Mouse (Mus musculus) left cerebral cortex, postnatal 10 days (tissue): Measurements from ENCODE around the gene Uqcrc2. TPM values are rescaled to one million over a fixed set of nuclear protein-coding genes. Genes with fewer than 3 reads are reported as not detected.

Source experiments
- DNase-seq, 2 experiments: peaks; one replicate each; pipeline ENCODE4 v3.0.0; 2021 to 2022; ENCODE audit warnings: low spot score in 2 of 2, mixed read lengths in 1 of 2; ENCODE audit errors: extremely low spot score in 1 of 2
- intact Hi-C: fragments of 180-260 bp; cut with DNase I; formaldehyde crosslinking; loops from one replicate; pipeline ENCODE4 v1.15.1; 2025
- total RNA-seq, 2 experiments: library from RNA; stranded (reverse); gene quantifications; 2 replicates each; pipeline ENCODE4 v1.2.3; 2021

Gene Uqcrc2
- total RNA-seq, result 100 to 1,000 TPM; 234 to 247 TPM

- intact Hi-C loops, result loop anchor here (10.0 kb wide), 2 partner anchors 190 to 510 kb away; no protein-coding TSS in a partner anchor
Observed at GRCm38 (mm10) chr7:120634711-120635361, at the start of gene Uqcrc2. Gene Uqcrc2, plus strand, starts transcription at chr7:120635176.

GRCm38 (mm10) chr7:120597203-120597743 is 37.7 kb upstream of the Uqcrc2 start:
- intact Hi-C loops, result no loop called here
- DNase-seq, result no peak

More at GRCm38 (mm10) chr7:120634711-120635361, at the start of gene Uqcrc2:
- peak; percentile 77 to 92 for DNase-seq

DNA sequence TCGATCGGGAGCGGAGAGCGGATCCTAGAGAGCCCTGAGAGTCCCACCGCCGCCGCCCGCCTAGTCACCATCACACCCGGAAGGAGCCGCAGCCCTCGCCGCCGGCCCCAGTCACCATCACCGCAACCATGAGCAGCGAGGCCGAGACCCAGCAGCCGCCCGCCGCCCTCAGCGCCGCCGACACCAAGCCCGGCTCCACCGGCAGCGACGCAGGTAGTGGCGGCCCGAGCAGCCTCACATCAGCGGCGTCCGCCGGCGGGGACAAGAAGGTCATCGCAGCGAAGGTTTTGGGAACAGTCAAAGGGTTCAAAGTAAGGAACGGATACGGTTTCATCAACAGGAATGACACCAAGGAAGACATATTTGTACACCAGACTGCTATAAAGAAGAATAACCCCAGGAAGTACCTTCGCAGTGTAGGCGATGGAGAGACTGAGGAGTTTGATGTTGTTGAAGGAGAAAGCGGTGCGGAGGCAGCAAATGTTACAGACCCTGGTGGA is 37.2 kb upstream of the Uqcrc2 start:
- intact Hi-C loops, result no loop called here
- DNase-seq, result peak; percentile 6 to 35

GRCm38 (mm10) chr7:120598355-120598754 is 36.6 kb upstream of the Uqcrc2 start:
- no peak for DNase-seq
- intact Hi-C loops, result no loop called here

- intact Hi-C loops, result no loop called here
- DNase-seq, result no peak
Observed at GRCm38 (mm10) chr7:120620075-120620771, 14.8 kb upstream of the Uqcrc2 start.

- DNase-seq, result no peak
- intact Hi-C loops, result no loop called here
Observed at GRCm38 (mm10) chr7:120620841-120621240, 14.1 kb upstream of the Uqcrc2 start.

- DNase-seq, result peak in 1 of 2 experiments; percentile 49
- intact Hi-C loops, result loop anchor here (10.0 kb wide), 2 partner anchors 192 to 508 kb away; no protein-coding TSS in a partner anchor
Observed at GRCm38 (mm10) chr7:120632518-120632917, 2.5 kb upstream of the Uqcrc2 start.

- DNase-seq, result no peak
Observed at GRCm38 (mm10) chr7:120634301-120634700, 675 bp upstream of the Uqcrc2 start.

DNA sequence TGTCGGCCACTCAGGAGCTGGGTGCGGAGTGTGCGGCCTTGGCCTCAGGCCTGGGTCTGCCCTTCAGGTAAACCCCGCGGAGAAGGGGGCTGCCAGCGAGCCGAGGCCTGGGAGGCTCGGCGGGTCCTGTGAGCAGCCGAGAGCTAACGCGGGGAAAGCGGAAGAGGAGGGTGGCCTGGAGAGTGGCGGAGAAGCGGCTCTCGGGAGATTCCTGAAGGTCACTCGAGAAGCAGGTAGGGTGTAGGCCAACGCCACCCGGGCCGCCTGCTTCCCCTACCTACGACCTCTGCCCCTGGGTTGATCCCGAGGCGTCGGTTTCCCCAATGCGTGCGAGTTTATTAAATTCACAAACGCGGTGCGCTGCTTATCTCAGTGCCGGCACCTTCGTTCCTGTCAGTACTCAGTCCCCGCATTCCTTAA is 396 bp downstream of the Uqcrc2 start:
- DNase-seq, result no peak
- intact Hi-C loops, result loop anchor here (10.0 kb wide), 2 partner anchors 189 to 511 kb away; no protein-coding TSS in a partner anchor

More at GRCm38 (mm10) chr7:120634301-120634700, 675 bp upstream of the Uqcrc2 start:
- intact Hi-C loops, result loop anchor here (10.0 kb wide), 2 partner anchors 190 to 510 kb away; no protein-coding TSS in a partner anchor

DNA sequence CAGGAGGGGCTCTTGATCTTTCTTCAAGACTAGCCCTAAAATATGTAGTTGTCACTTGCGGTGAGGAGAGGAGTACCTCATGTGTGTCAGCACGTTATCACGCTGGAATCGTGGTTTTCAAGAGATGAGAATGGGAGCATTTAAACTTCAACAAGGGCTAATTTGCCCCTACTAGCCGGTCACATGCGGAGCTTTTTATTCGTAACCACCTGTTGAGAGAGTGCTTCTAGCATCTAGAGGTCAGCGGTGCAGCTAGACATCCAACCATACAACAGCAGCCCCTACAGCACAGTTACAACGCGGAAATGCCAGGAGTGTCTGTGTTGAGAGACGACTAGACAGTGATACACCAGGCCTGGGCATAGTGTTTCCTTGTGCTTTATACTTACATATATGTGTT is 845 bp downstream of the Uqcrc2 start:
- DNase-seq, result no peak
- intact Hi-C loops, result loop anchor here (10.0 kb wide), 2 partner anchors 189 to 511 kb away; no protein-coding TSS in a partner anchor

DNA sequence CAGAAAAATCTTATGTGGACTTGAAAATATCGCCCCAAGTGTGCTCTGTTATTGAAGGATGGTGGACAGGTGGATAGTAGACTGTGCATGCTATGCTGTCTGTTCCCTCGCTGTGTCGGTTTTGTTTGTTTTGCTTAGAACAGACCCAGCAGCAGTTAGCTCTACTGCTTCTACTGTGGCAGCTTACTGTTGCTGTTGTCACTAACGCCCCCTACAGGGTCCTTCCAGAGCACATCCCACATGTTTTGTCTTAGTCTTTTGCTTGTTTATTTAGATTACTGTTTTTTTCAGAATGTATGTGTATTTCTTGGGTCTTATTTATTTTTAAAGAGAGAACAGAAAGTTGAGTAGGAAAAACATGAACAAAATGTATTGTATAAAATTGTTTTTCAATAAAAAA is 8.2 kb downstream of the Uqcrc2 start:
- intact Hi-C loops, result no loop called here
- DNase-seq, result no peak

DNA sequence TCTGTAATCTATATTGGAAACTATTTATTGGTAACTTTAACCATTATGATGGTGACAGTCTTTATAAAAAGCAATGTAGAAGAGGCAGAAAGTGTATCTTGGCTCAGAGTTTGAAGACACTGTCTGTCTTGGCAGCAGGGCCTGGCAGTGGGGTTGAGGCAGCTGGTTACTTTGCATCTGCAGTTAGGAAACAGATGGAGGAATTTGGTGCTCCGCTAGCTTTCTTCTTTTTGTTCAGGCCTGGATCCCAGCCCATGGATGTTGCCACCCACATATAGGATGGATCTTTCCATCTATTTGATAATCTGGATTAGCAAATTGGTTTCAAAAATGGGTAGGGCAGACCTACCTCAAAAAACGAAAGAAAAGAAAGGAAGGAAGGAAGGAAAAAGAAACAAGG is 12.9 kb downstream of the Uqcrc2 start:
- intact Hi-C loops, result no loop called here
- DNase-seq, result peak; percentile 35 to 39

DNA sequence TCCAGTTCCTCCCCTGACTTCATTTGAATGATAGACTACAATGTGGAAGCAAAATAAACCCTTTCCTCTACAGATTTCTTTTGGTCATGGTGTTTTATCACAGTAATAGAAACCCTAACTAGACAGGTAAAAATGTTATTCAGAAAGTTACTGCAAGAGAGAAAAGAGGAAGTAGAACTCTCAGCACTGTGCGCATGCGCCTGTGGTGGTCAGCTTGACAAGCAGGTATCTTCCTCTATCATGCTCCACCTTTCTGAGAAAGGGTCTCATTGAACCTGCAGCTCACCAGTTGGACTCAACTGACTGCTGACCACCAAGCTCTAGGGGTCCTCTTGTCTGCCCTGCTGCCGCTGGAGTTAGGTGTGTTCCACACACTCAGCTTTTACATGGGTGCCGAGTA is 27.1 kb downstream of the Uqcrc2 start:
- intact Hi-C loops, result no loop called here
- DNase-seq, result no peak

DNA sequence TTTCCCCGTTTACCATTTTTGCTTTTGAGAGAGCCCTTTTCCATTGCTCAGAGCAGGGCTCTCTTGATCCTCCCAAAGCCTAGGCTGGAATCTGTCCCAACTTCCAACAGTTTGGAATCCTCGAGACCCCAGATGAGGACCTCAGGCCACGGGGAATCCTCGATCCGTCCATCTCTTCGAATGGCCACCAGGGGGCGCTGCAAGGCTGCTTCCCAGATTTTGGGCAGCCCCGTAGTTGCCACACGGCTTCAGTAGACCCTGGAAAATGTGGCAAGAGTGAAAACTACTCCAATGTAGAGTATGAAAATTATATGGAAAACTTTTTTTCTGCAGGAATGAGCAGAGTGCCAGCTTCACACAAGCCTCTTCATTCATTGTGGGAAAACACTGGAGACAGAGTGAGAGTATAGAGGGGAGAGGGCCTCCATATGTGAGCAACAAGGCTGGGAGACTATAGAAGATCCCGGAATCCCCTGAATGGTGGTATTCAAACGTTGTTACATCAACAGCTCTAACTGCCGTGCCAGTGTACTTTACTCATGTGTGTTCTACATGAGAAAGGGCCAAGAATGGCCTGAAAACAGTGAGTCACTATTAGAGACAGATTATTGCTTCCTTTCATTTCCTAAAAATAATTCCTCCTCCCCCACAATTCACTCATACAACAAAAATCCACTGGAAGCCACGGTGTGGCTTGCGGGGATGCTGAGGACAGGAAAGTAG is 35.3 kb downstream of the Uqcrc2 start, which contains the start of gene Pdzd9:
Gene Pdzd9, minus strand, starts transcription at position 191 of the 723 bp plus-strand sequence.
- intact Hi-C loops, result loop anchor here (1.0 to 10.0 kb wide), 3 partner anchors 85 to 244 kb away; partner anchors contain the start of gene Polr3e
- DNase-seq, result peak; percentile 69 to 72

DNA sequence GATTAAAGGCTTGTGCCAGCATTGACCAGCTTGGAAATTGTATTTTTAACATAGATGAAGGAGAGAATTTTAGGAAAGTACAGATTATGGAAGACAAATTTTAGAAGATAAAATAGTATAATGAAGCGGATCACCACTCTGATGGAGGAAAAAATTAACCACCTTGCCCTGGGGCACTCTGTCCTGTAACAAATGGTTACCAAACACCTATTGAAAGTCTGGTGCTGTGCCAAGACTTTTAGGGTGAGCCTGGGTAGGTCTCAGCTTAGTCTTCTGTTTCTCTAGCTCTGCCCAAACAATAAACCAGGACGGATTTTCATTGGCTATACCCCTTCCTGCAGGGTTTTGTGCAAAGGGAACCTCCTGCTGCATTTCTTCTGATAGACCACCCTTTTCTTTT is 36.3 kb downstream of the Uqcrc2 start:
- no peak for DNase-seq
- intact Hi-C loops, result loop anchor here (2.0 to 10.0 kb wide), 2 partner anchors 152 to 244 kb away; partner anchors contain the start of gene Polr3e

GRCm38 (mm10) chr7:120677001-120677643 is 42.1 kb downstream of the Uqcrc2 start, which contains the start of gene Mosmo:
Gene Mosmo, plus strand, starts transcription at chr7:120677618.
- DNase-seq, result peak in 1 of 2 experiments; percentile 86
- intact Hi-C loops, result loop anchor here (5.0 to 10.0 kb wide), 2 partner anchors 45 to 238 kb away; partner anchors contain the start of gene Polr3e

DNA sequence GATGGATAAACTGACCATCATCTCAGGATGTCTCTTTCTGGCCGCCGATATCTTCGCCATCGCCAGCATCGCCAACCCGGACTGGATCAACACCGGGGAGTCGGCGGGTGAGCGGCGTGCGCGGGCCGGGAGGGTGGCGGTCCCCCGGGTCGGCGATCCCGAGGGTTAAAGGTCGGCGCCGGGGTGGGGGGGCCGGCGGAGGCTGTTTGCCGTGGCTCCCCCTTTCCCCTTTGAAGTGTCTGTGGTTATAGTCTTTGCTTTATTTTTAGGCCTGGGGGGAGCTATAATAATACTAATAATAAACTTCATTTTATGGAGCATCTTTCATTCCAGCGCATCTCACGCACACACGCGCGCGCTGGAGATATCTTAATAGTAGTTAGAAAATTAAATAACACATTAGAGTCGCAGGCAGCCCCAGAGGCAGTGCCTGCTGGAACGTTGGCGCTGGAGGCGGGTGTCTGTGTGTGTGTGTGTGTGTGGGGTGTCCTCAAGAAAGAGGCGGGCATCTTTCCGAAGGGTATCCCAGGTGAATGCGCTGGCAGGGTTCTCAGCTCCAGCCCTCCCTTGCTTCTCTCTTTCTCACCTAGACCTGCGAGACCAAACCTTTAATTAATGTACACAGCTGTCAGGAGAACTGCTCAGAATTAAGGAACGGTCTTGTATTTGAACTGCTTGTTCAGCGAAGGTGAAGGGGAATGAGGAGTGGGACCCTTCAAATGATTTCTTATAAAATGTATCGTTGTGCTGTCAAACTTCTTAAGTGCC is 43.0 kb downstream of the Uqcrc2 start:
- DNase-seq, result peak in 1 of 2 experiments; percentile 70
- intact Hi-C loops, result loop anchor here (5.0 to 10.0 kb wide), 2 partner anchors 44 to 237 kb away; partner anchors contain the start of gene Polr3e
